Mouse (Mus musculus): ENCODE results near the gene Ccdc74a.
"Not testable (repeated sequence)": the region's sequence is repeated elsewhere in the genome, so short reads cannot be mapped to it uniquely, and the experiment has no call there.

Gene Ccdc74a

DNA sequence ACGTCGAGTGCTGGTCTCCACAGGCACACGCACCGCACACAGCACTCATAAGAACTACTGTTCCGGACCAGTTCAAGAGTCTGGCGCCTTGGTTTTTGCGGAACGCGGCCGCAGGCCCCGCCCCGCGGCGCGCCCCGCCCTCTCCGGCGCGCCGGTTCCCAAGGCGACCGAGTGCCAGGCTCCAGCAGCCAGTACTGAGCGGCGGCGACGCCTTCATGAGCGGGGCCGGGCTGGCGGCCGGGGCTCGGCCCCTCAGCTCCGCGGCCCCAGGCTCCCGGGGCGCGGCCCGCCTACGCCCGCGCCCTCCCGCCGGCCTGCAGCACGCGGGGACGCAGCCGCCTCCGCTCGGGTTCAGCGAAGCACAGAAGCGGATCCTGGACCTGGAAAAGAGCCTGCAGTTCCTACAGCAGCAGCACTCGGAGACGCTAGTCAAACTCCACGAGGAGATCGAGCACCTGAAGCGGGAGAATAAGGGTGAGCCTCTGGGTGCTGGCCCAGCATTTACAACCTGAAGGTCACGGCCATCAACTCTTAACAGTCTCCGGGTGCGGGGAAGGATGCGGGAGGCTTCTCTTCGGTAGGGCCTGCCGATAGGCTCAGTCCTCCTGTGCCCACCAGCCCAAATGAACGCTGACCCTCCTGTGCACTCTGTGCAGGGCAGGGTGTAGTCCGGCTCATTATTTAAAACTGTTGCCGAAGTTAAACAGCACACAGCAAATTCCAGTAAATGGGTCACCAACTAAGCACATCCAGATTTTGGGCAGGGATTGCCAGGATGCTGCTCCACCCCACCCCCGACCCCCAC is at the start of gene Ccdc74a:
Gene Ccdc74a, plus strand, starts transcription at position 161 of the 805 bp plus-strand sequence.
- no peak for DNase-seq (ENCODE audit: low spot score)

DNA sequence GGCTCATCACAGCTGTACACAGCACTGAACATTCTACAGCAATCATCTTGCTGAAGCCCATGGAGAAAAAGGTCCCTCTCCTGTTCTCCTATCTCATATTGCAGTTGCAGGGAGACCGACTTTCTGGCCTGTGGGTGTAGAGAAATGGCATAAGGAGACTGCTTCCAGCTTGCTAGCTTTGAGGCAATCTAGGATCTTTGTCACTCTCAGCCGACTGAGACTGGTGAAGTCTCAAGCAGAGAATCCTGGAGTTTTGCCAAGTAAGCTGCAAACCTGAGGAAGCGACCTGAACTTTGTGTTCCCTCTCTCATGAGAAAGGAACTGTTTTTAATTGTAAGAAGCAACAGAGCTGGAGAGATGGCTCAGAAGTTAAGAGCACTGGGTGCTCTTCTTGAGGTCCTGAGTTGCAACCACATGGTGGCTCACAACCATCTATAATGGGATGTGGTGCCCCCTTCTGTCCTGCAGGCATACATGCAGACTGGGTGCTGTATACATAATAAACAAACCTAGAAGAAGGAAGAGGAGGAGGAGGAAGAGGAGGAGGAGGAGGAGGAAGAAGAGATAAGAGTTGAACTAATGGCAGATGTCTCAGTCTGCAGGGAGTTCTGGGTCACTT is 45.2 kb upstream of the Ccdc74a start:
- DNase-seq (ENCODE audit: low spot score): no peak

DNA sequence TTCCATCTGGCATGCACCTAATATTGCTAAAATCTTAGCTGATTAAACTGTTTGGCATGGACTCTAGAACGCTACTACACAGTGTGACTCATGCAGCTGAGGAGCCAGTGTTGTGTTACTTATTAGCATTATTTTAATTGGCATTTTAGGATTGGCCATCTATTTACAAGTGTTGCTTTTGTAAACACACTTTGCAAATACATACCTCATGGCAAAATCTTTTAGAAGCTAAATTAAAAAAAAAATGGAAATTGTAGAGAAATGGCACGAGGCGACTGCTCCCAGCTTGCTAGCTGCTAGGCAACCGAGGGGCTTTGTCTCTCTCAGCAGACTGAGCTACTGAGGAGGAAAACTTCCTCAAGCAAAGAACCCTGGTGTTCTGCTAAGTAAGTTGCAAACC is 41.3 kb upstream of the Ccdc74a start:
- no peak for DNase-seq (ENCODE audit: low spot score)

DNA sequence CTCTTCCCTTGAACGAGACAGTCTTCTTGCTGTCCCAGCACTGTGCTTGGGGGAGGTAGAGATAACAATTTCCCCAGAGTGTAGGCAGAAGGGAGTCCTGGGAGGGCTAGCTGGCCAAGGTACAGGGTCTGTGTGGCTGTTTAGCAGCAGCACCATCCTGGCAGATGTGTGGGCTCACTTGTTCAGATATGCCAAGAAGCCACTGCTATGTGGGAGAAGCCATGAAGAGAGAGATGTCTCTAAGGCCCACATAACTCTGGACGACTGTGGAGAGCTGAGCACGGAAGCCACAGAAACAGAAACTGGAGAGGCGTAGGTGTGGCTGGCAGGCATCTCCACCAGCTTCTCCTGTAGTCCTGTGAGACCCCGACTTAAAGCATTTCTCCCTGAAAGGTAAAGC is 40.6 kb upstream of the Ccdc74a start:
- DNase-seq (ENCODE audit: low spot score): no peak

DNA sequence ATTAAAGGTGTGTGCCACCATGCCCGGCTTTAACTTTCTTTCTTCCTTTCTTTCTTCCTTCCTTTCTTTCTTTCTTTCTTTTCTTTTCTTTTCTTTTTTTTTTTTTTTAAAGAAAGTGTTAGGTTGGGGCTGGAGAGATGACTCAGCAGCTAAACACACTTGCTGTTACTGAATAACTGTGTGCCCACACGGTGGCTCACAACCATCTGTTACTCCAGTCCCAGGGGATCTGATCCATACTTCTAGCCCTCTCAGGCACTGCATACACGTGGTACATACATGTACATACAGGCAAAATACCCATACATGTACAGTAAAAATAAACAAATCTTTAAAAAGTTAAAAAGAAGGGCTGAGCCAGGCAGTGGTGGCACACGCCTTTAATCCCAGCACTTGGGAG is 34.9 kb upstream of the Ccdc74a start:
- DNase-seq (ENCODE audit: low spot score): no peak

DNA sequence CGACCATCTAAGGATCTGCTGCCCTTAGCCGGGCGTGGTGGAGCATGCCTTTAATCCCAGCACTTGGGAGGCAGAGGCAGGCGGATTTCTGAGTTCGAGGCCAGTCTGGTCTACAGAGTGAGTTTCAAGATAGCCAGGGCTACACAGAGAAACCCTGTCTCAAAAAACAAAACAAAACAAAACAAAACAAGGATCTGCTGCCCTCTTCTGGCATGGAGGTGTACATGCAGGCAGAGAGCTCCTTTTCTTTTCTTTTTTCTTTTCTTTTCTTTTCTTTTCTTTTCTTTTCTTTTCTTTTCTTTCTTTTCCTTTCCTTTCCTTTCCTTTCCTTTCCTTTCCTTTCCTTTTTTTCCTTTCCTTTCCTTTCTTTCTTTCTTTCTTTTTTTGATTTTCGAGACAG is 31.5 kb upstream of the Ccdc74a start:
- DNase-seq (ENCODE audit: low spot score): not testable (repeated sequence)

DNA sequence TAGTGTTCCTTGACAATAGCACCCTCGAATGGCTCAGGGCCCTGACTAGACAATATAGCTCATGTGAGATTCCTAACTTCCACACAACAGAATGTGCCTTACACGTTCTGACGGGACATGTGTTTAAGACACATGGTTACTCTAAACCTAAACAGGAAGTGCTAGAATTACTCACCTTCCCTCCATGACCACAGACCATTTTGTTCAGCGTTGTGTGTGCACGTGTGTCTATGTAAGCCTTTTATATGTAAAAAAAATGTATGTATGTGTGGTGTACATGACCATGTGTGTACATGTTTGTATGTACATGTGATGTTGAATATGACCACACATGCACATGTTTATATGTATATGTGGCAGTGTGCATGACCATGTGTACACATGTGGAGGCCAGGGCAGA is 30.1 kb upstream of the Ccdc74a start:
- DNase-seq (ENCODE audit: low spot score): no peak

DNA sequence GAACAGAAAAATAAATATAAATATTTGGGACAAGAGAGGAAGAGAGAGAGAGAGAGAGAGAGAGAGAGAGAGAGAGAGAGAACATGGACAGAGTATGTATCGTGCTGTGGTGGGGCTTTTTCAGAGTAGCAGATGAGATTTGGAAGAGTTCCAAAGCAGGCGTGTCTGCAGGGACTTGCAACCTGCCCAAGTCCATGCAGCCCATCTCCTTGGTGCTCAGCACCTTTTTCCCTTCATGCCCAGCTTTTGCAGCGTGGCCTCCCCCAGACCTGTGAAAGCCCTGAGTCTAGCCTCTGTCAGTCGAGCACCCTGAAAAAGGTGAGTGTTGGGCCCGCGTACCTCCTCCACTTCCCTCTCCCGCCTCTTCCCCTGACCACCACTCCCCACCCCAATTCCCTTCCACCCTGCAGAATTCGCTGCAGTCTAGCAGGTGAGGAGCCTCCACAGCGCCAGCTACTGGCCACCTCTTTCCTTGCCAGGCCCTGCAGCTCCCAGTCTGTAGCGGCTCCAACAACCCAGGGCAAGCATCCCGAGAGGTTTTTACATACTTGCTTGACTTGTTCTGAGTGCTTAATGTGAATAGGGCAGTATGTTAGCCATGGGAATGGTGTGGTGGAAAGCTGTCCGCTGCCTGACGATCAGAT is 28.2 kb upstream of the Ccdc74a start:
- DNase-seq (ENCODE audit: low spot score): no peak

DNA sequence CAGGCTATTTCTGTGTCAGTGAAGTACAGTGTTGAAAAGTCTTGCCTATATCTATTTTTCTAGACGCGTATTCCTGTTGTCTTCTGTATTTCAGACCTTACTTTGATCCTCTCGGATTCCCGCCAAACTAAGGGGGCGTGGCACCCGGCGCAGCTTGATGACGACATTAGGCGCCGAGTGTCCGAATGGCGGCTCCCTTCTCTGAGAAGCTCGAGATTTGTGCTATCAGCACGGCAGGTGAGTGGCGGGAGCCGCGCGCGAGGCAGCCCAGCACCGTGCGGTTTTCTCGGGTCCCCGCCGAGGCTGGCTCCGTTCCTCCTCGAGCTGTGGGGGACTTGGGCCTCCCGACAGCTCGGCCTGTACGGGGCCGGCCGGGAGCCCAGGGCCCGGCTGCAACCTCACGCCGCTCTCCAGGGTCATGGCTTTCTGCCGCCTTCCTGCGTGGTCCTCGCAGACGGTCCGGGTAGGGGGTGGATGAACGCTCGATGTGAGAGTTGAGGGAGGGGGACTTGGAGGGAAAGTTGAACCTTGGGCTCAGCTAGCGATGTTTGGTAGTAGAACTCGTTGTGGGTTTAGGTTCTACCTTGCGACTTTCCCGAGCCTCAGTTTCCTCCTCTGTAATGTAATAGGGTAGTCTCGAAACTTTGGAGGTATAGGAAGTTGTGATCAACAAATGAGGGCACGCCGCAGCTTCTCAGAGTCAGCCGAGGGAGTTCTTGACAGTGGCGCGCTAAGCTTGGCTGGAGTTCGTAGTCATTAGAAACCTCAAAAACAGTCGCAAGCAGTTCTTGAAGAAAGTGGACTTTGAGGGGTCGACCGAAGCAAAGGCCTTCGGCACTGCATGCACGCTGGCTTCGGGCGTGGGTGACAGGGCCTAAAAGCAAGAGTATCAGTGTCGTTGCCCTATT is 26.8 kb upstream of the Ccdc74a start, which contains the start of gene Smpd4:
Gene Smpd4, plus strand, starts transcription at position 157 of the 908 bp plus-strand sequence.
- peak; percentile 75 for DNase-seq (ENCODE audit: low spot score)

DNA sequence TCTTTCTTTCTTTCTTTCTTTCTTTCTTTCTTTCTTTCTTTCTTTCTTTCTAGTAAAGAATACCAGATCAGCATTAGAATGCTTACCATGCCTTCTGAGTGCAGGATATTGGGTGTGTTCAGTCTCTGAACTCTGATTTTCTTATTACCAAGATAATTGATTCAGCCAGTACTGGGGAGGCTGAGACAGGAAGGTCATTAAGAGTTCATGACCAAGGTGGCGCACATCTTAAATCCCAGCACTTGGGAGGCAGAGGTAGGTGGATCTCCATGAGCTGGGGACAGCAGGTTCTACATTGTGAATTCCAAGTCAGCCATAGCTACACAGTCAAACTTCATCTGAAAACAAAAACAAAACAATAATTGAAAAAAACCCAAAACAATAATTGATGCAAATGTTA is 24.3 kb upstream of the Ccdc74a start:
- no peak for DNase-seq (ENCODE audit: low spot score)

DNA sequence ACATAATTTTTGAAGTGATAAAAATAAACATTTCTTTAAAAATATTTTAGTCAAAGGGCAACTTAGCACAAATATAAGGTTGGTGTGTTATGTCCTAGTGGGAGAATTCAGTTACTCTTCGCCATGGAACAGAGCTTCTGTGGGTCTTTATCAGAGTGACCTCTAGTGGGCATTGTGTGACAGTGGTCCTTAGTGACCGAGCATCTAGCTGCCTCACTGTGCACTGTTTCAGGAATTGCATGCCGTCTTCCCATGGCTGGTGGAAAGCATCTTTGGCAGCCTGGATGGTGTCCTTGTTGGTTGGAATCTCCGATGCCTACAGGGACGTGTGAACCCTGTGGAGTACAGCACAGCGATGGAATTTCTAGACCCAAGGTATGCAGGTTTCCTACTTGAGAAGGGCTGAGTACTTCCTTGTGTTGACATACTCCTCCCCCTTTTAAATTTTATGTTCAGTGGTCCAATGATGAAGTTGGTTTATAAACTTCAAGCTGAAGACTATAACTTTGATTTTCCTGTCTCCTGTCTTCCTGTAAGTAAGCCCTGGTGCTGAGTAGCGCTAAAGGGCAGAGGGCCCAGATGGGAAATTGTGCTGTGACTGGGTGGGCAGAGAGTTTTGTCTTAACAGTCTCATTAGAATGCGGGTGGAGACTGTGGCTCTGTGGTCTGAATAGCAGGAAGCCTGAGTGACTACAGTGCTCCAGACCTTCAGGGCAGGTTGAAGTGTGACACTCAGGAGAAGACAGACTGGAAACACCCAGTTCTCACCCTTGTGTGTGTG is 20.6 kb upstream of the Ccdc74a start:
- no peak for DNase-seq (ENCODE audit: low spot score)

DNA sequence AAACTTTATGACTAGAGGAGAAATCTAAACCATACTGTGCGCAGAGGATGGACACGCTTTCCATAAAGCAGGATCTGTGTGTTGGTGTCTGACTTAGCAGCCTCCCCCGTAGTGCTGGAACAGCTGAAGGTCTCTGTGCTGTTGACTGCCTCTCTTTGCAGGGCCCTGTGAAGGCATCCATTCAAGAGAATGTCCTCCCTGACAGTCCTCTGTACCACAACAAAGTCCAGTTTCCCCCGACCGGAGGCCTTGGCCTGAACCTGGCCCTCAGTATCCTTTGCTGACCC is 20.1 kb upstream of the Ccdc74a start:
- DNase-seq (ENCODE audit: low spot score): no peak

DNA sequence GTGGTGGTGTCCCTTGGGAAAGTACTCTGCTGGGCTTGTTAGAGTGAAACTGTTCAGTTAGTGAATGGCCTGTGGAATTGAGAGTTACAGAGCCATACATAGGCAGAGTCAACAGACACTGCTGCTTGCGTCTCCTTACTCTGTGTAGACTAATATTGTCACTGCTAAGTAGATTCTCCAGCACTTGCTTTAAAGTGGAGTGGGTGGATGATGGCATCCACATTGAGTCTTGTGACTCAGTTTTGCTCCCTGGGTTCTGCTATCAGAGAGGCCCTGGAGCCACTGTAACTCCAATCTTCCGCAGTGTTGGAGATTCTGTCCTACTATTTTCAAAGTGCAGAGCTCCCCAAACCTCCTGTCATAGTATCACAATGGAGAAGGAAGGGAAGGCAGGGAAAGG is 13.7 kb upstream of the Ccdc74a start:
- no peak for DNase-seq (ENCODE audit: low spot score)

DNA sequence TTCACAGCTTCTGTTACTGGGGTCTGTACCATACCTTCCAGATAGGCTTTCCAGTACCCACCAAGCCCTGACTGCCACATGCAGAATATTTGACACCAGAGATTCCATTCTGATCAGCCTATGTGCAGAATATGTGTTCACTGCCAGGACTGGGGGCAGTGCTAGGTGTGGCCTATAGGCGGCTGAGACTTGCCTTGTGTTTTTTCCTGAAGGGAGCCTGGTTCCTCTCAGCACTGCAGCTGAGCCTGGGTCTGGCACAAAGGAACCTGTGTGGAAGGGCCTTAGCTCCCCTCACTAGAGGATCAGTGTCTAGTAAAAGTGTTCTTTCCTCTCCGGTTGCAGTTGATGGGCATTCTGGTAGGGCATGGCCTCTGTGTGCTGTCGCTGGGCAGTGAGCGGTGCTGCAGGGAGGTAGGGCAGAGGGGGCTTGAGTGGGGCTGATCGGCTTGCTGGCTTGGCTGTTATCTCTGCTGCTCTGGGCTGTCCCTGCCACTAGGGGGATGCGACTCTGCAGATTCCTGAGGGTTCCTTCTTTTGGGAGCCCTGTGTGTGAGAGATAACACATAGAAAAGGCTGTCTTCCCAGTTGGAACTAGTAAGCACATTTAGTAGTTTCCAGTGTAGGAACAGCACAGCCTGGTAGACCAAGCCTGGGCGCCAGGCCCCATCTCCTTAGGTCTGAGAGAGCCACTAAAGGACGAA is 12.6 kb upstream of the Ccdc74a start:
- no peak for DNase-seq (ENCODE audit: low spot score)

DNA sequence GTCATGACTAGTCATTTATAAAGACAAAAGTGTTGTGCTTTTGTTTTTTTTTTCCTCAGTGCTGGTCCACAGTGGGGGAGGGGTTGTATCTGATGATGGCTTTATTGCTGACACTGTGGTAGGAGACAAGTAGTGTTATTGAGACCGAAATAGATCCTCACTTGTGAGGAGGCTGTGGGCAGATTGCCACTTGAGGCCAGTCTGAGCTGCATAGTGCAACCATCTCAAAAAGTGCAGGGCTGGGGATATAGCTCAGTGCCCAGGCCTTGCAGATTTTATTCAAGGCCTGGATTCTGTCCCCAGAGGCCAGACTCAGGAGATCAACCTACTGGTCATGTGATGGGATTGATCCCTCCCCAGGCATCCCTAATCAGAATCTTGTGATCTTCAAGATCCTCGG is 9.4 kb upstream of the Ccdc74a start:
- DNase-seq (ENCODE audit: low spot score): no peak

DNA sequence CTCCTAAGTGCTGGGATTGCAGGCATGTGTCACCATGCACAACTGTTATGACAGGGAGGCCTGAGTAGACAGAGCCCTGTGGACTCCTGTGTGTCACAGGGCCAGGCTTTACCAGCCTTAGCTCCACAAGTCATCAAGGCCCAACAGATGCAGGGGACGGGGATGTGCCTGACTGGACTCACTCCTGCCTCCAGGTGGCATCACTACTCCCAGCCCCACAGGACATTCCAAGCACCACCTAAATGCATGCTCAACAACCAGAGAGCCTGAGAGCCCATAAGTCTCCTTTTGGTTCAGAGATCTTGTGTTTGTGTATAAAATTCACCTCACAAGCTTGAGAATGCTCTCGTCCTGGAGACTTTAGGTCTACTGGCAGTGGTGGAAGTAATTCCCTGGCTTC is 8.7 kb upstream of the Ccdc74a start:
- DNase-seq (ENCODE audit: low spot score): no peak

DNA sequence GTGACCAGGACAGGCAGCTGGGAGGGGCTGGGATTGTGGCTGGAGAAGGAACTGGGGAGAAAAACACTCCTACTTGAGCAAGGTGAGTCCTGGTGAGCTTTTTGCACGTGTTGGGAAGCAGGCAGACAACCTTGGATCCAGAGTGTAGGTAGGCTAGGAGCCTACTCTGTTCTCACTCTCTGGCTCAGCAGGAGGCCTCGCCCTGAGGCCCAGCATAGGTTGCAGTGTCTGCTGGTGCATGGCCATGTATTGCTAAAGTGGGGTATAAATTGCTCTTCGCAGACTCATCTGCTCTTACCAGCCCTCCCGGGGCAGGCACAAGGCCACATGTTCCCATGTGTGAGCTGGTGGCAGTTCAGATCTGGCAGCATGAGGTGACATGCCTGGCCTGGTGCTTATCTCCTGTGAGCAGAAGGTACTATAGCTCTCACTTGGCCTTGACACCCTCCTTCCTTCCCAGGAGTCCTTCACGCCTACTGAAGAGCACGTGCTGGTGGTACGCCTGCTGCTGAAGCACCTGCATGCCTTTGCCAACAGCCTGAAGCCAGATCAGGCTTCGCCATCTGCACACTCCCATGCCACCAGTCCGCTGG is 8.1 kb upstream of the Ccdc74a start:
- no peak for DNase-seq (ENCODE audit: low spot score)

DNA sequence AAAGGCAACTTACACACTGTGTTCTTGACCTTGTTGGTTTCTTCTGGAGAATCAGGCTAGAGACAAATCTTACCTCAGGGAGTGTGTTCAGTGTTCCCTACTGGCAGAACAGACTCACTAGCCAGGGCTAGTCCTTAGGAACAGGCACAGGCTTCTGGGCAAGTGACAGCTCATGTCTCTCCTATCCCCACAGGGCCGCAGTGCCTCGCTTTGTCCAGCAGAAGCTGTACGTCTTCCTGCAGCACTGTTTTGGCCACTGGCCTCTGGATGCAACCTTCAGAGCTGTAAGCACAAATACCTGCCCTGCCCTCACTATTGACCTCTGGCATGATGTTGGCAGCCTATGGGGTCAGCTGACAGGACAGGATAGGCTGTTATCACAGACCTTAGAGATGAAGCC is 7.2 kb upstream of the Ccdc74a start:
- DNase-seq (ENCODE audit: low spot score): no peak

DNA sequence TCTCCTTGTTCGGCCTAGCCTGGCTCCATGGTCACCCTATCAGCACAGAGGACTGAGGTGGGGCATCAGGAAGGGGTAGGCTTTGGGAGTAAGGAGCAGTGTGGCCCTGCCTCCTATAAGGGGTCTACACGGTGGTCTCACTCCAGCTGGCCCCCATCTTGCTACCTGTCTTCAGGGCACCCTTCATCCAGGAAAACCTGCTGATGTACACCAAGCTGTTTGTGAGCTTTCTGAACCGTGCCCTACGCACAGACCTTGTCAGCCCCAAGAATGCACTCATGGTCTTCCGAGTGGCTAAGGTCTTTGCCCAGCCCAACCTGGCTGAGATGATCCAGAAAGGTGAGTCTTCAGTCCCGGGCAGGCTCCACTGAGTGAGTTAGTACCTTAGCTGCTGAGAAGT is 6.3 kb upstream of the Ccdc74a start:
- DNase-seq (ENCODE audit: low spot score): no peak

DNA sequence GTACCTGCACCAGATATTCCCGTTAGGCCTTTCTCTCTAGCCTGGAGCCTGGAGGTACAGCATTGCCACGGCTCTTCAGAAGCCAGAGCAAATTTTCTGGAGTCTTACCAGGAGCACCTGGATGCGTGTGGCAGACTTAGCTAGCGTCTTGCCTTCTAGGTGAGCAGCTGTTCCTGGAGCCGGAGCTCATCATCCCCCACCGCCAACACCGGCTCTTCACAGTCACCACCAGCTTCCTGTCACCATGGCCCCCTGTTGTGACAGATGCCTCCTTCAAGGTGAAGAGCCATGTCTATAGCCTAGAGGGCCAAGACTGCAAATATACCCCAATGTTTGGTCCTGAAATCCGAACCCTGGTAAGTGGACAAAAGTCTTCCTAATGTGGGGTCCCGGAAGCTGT is 5.6 kb upstream of the Ccdc74a start:
- DNase-seq (ENCODE audit: low spot score): no peak

DNA sequence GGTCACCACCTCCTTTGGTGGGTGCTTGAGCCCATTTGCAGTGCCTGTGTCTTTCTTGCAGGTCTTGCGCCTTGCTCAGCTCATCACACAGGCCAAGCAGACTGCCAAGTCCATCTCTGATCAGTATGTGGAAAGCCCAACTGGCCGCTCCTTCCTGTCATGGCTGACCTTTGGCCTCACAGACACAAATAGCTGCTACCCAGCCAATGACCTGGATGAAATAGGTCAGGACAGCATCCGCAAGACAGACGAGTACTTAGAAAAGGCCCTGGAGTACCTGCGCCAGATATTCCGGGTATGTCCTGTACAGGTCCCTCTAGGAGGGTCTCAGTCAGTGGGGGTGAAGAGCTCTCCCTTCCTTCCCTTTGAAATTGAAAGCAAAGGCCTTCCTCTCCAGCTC is 5.0 kb upstream of the Ccdc74a start:
- DNase-seq (ENCODE audit: low spot score): no peak

Measured in urinary bladder, postnatal 10 days (tissue).